Mouse (Mus musculus): ENCODE data around the gene Sox3. TPM values are rescaled to one million over a fixed set of nuclear protein-coding genes. Genes with fewer than 3 reads are reported as not detected.

Gene Sox3
- not detected for polyA plus RNA-seq (2017; shearing (Covaris generic))

- ATAC-seq, result no peak
Observed at GRCm38 (mm10) chrX:60892801-60893681, at the start of gene Sox3. TSS of gene Sox3 (minus strand) at chrX:60893430.

GRCm38 (mm10) chrX:60940225-60940624 lies 47.0 kb upstream of the Sox3 start:
- ATAC-seq, result no peak

GRCm38 (mm10) chrX:60899546-60899945 lies 6.3 kb upstream of the Sox3 start:
- ATAC-seq, result no peak

GRCm38 (mm10) chrX:60898641-60899040 lies 5.4 kb upstream of the Sox3 start:
- no peak for ATAC-seq

- no peak for ATAC-seq
Observed at GRCm38 (mm10) chrX:60896296-60896695, 3.1 kb upstream of the Sox3 start.

GRCm38 (mm10) chrX:60895416-60895815 lies 2.2 kb upstream of the Sox3 start:
- ATAC-seq, result no peak

GRCm38 (mm10) chrX:60893720-60894543 lies 702 bp upstream of the Sox3 start:
- no peak for ATAC-seq

- no peak for ATAC-seq
Observed at GRCm38 (mm10) chrX:60892098-60892800, 981 bp downstream of the Sox3 start.

GRCm38 (mm10) chrX:60891329-60892095 lies 1.7 kb downstream of the Sox3 start:
- ATAC-seq, result no peak

GRCm38 (mm10) chrX:60890651-60891050 lies 2.6 kb downstream of the Sox3 start:
- ATAC-seq, result no peak

GRCm38 (mm10) chrX:60889956-60890485 lies 3.2 kb downstream of the Sox3 start:
- no peak for ATAC-seq
